Mouse (Mus musculus): ENCODE measurements around the gene Best1. TPM values are rescaled to one million over a fixed set of nuclear protein-coding genes. Genes with fewer than 3 reads are reported as not detected.
"Not testable (repeated sequence)": the region's sequence is repeated elsewhere in the genome, so short reads cannot be mapped to it uniquely, and the experiment has no call there.

Gene Best1
- polyA plus RNA-seq, 1 experiment from 2014 or later, result 0.10 TPM

GRCm38 (mm10) chr19:9982852-9983542 is 18.4 kb downstream of the Best1 start:
- peak overlapping the region; percentile 98 for H3K27ac ChIP-seq (ENCODE audit: low read depth, low read length)
- peaks cover 27% of the 10 kb centered on the region for H3K4me1 ChIP-seq (ENCODE audit: control insufficient read depth, insufficient read depth, low read length)
- H3K9ac ChIP-seq (ENCODE audit: low read depth, low read length), result peak overlapping the region; percentile 94
- peaks cover 18% of the 10 kb centered on the region for H3K36me3 ChIP-seq (ENCODE audit: control insufficient read depth, insufficient read depth, low read length)
- no peaks in the 10 kb centered on the region for H3K9me3 ChIP-seq (replicated peaks; ENCODE audit: control insufficient read depth, low read length)
- peak; percentile 76 for ATAC-seq (replicated peaks; ENCODE audit: insufficient number of reproducible peaks, low FRiP score, low TSS enrichment)
- peak overlapping the region; percentile 90 for H3K4me3 ChIP-seq (ENCODE audit: low read depth, low read length)
- H3K4me2 ChIP-seq, result peak overlapping the region; percentile 91
- WGBS (ENCODE audit: insufficient replicate concordance), result under 1% methylated on average over 31 of the region's 31 CpGs
- no peaks in the 10 kb centered on the region for H3K27me3 ChIP-seq (ENCODE audit: control insufficient read depth, insufficient read depth, low read length)

- peak overlapping the region; percentile 94 for H3K9ac ChIP-seq (ENCODE audit: low read depth, low read length)
- peak overlapping the region; percentile 91 for H3K4me2 ChIP-seq
- under 1% methylated on average over 59 of the region's 59 CpGs for WGBS (ENCODE audit: insufficient replicate concordance)
- peak; percentile 95 for ATAC-seq (replicated peaks; ENCODE audit: insufficient number of reproducible peaks, low FRiP score, low TSS enrichment)
- H3K9me3 ChIP-seq (replicated peaks; ENCODE audit: control insufficient read depth, low read length), result no peaks in the 10 kb centered on the region
- no peaks in the 10 kb centered on the region for H3K27me3 ChIP-seq (ENCODE audit: control insufficient read depth, insufficient read depth, low read length)
- H3K36me3 ChIP-seq (ENCODE audit: control insufficient read depth, insufficient read depth, low read length), result peaks cover 18% of the 10 kb centered on the region
- peak overlapping the region; percentile 90 for H3K4me3 ChIP-seq (ENCODE audit: low read depth, low read length)
- peaks cover 24% of the 10 kb centered on the region for H3K4me1 ChIP-seq (ENCODE audit: control insufficient read depth, insufficient read depth, low read length)
- H3K27ac ChIP-seq (ENCODE audit: low read depth, low read length), result peak overlapping the region; percentile 98
These were observed 19.1 kb downstream of the Best1 start for GRCm38 (mm10) chr19:9982151-9982851.

GRCm38 (mm10) chr19:9981621-9982020 is 19.8 kb downstream of the Best1 start:
- 57% methylated on average over 4 of the region's 4 CpGs for WGBS (ENCODE audit: insufficient replicate concordance)

GRCm38 (mm10) chr19:9980258-9980657 is 21.2 kb downstream of the Best1 start, which contains the start of gene Fth1:
TSS of gene Fth1 (plus strand) at chr19:9980598.
- no peak for ATAC-seq (replicated peaks; ENCODE audit: insufficient number of reproducible peaks, low FRiP score, low TSS enrichment)
- Histone ChIP-seq H3K4me1 (ENCODE audit: control insufficient read depth, insufficient read depth, low read length) (peaks cover 27% of the 10 kb centered on the region), H3K27me3 (ENCODE audit: control insufficient read depth, insufficient read depth, low read length) (no peaks in the 10 kb centered on the region), H3K9me3 (replicated peaks; ENCODE audit: control insufficient read depth, low read length) (no peaks in the 10 kb centered on the region), H3K4me3 (ENCODE audit: low read depth, low read length) (no peak within 1 kb of the TSS), H3K36me3 (ENCODE audit: control insufficient read depth, insufficient read depth, low read length) (peaks cover 13% of the 10 kb centered on the region), H3K9ac (ENCODE audit: low read depth, low read length) (no peak within 1 kb of the TSS), H3K4me2 (peak within 1 kb of the TSS; percentile 9; the same call in 1 of the 2 replicates), H3K27ac (ENCODE audit: low read depth, low read length) (no peak within 1 kb of the TSS)
- WGBS (ENCODE audit: insufficient replicate concordance), result 83% methylated on average over 4 of the region's 4 CpGs

More at GRCm38 (mm10) chr19:9981621-9982020, 19.8 kb downstream of the Best1 start:
- Histone ChIP-seq H3K4me1 (ENCODE audit: control insufficient read depth, insufficient read depth, low read length) (peaks cover 19% of the 10 kb centered on the region), H3K27ac (ENCODE audit: low read depth, low read length) (peak overlapping the region; percentile 95), H3K9me3 (replicated peaks; ENCODE audit: control insufficient read depth, low read length) (no peaks in the 10 kb centered on the region), H3K9ac (ENCODE audit: low read depth, low read length) (peak overlapping the region; percentile 78), H3K27me3 (ENCODE audit: control insufficient read depth, insufficient read depth, low read length) (no peaks in the 10 kb centered on the region), H3K4me3 (ENCODE audit: low read depth, low read length) (peak overlapping the region; percentile 90; the same call in 1 of the 2 replicates), H3K36me3 (ENCODE audit: control insufficient read depth, insufficient read depth, low read length) (peaks cover 18% of the 10 kb centered on the region), H3K4me2 (peak overlapping the region; percentile 80)
- no peak for ATAC-seq (replicated peaks; ENCODE audit: insufficient number of reproducible peaks, low FRiP score, low TSS enrichment)

GRCm38 (mm10) chr19:9979156-9979555 is 22.3 kb downstream of the Best1 start:
- Histone ChIP-seq H3K27me3 (ENCODE audit: control insufficient read depth, insufficient read depth, low read length) (no peaks in the 10 kb centered on the region), H3K9me3 (replicated peaks; ENCODE audit: control insufficient read depth, low read length) (no peaks in the 10 kb centered on the region), H3K27ac (ENCODE audit: low read depth, low read length) (peak overlapping the region; percentile 80), H3K4me1 (ENCODE audit: control insufficient read depth, insufficient read depth, low read length) (peaks cover 28% of the 10 kb centered on the region), H3K4me3 (ENCODE audit: low read depth, low read length) (no peak overlapping the region), H3K4me2 (0 out of 2 replicates have a peak overlapping the region, but pooled peaks have one; percentile 11), H3K36me3 (ENCODE audit: control insufficient read depth, insufficient read depth, low read length) (peaks cover 2% of the 10 kb centered on the region; the same call in 1 of the 2 replicates), H3K9ac (ENCODE audit: low read depth, low read length) (0 out of 2 replicates have a peak overlapping the region, but pooled peaks have one; percentile 28)
- no peak for ATAC-seq (replicated peaks; ENCODE audit: insufficient number of reproducible peaks, low FRiP score, low TSS enrichment)
- 77% methylated on average over 2 of the region's 2 CpGs for WGBS (ENCODE audit: insufficient replicate concordance)

GRCm38 (mm10) chr19:9978431-9978951 is 22.9 kb downstream of the Best1 start:
- ATAC-seq (replicated peaks; ENCODE audit: insufficient number of reproducible peaks, low FRiP score, low TSS enrichment), result peak; percentile 39; the same call in 1 of the 2 replicates
- Histone ChIP-seq H3K27me3 (ENCODE audit: control insufficient read depth, insufficient read depth, low read length) (no peaks in the 10 kb centered on the region), H3K27ac (ENCODE audit: low read depth, low read length) (peak overlapping the region; percentile 80), H3K9me3 (replicated peaks; ENCODE audit: control insufficient read depth, low read length) (no peaks in the 10 kb centered on the region), H3K36me3 (ENCODE audit: control insufficient read depth, insufficient read depth, low read length) (no peaks in the 10 kb centered on the region), H3K4me2 (peak overlapping the region; percentile 11; the same call in 1 of the 2 replicates), H3K4me3 (ENCODE audit: low read depth, low read length) (no peak overlapping the region), H3K9ac (ENCODE audit: low read depth, low read length) (0 out of 2 replicates have a peak overlapping the region, but pooled peaks have one; percentile 28), H3K4me1 (ENCODE audit: control insufficient read depth, insufficient read depth, low read length) (peaks cover 22% of the 10 kb centered on the region)
- WGBS (ENCODE audit: insufficient replicate concordance), result 46% methylated on average over 5 of the region's 5 CpGs

- ATAC-seq (replicated peaks; ENCODE audit: insufficient number of reproducible peaks, low FRiP score, low TSS enrichment), result 0 out of 2 replicates have a peak, but pooled peaks have one; percentile 47
- no peaks in the 10 kb centered on the region for H3K9me3 ChIP-seq (replicated peaks; ENCODE audit: control insufficient read depth, low read length)
- peaks cover 20% of the 10 kb centered on the region; the same call in 1 of the 2 replicates for H3K4me1 ChIP-seq (ENCODE audit: control insufficient read depth, insufficient read depth, low read length)
- H3K27ac ChIP-seq (ENCODE audit: low read depth, low read length), result peak overlapping the region; percentile 52; the same call in 1 of the 2 replicates
- H3K27me3 ChIP-seq (ENCODE audit: control insufficient read depth, insufficient read depth, low read length), result no peaks in the 10 kb centered on the region
- no peak overlapping the region for H3K4me2 ChIP-seq
- H3K9ac ChIP-seq (ENCODE audit: low read depth, low read length), result no peak overlapping the region
- WGBS (ENCODE audit: insufficient replicate concordance), result 51% methylated on average over 10 of the region's 10 CpGs
- no peak overlapping the region for H3K4me3 ChIP-seq (ENCODE audit: low read depth, low read length)
- no peaks in the 10 kb centered on the region for H3K36me3 ChIP-seq (ENCODE audit: control insufficient read depth, insufficient read depth, low read length)
These were observed 24.3 kb downstream of the Best1 start for GRCm38 (mm10) chr19:9977085-9977484.

GRCm38 (mm10) chr19:9974853-9975252 is 26.6 kb downstream of the Best1 start:
- 34% methylated on average over 2 of the region's 2 CpGs for WGBS (ENCODE audit: insufficient replicate concordance)
- ATAC-seq (replicated peaks; ENCODE audit: insufficient number of reproducible peaks, low FRiP score, low TSS enrichment); H3K27me3 ChIP-seq (ENCODE audit: control insufficient read depth, insufficient read depth, low read length); H3K4me3 ChIP-seq (ENCODE audit: low read depth, low read length); H3K9ac ChIP-seq (ENCODE audit: low read depth, low read length); H3K27ac ChIP-seq (ENCODE audit: low read depth, low read length); H3K4me2 ChIP-seq; H3K9me3 ChIP-seq (replicated peaks; ENCODE audit: control insufficient read depth, low read length); H3K36me3 ChIP-seq (ENCODE audit: control insufficient read depth, insufficient read depth, low read length): not testable (repeated sequence)
- H3K4me1 ChIP-seq (ENCODE audit: control insufficient read depth, insufficient read depth, low read length), result peaks cover 15% of the 10 kb centered on the region; the same call in 1 of the 2 replicates

Measured in heart, embryonic 11.5 days (tissue).